Mouse (Mus musculus) layer of hippocampus, adult 8-10 months (tissue): Measurements from ENCODE around the gene Zfp1. TPM values are rescaled to one million over a fixed set of nuclear protein-coding genes. Genes with fewer than 3 reads are reported as not detected.

Source experiments
- DNase-seq, 2 experiments: peaks; one replicate each; pipeline ENCODE4 v3.0.0; 2022; ENCODE audit warnings: low spot score in 2 of 2
- total RNA-seq, 4 experiments: library from RNA; stranded (reverse); gene quantifications; 2 replicates each; pipeline ENCODE4 v1.2.4; 2022

The Zfp1 gene
- total RNA-seq, 4 experiments from 2014 or later = 21.7 to 23.9 (median 22.5) TPM

- DNase-seq = no peak
Observed at GRCm38 (mm10) chr8:111666751-111667150, 23.6 kb downstream of the Zfp1 start.

- no peak for DNase-seq
Observed at GRCm38 (mm10) chr8:111676237-111676636, 33.0 kb downstream of the Zfp1 start.

GRCm38 (mm10) chr8:111678111-111678510 lies 34.9 kb downstream of the Zfp1 start:
- DNase-seq = peak in 1 of 2 experiments; percentile 58

GRCm38 (mm10) chr8:111678848-111679247 lies 35.6 kb downstream of the Zfp1 start:
- peak; percentile 47 to 51 for DNase-seq

- no peak for DNase-seq
Observed at GRCm38 (mm10) chr8:111680423-111681028, 37.3 kb downstream of the Zfp1 start.

- no peak for DNase-seq
Observed at GRCm38 (mm10) chr8:111681153-111681552, 38.0 kb downstream of the Zfp1 start.

- DNase-seq = no peak
Observed at GRCm38 (mm10) chr8:111682521-111682920, 39.3 kb downstream of the Zfp1 start.

- no peak for DNase-seq
Observed at GRCm38 (mm10) chr8:111686881-111687280, 43.7 kb downstream of the Zfp1 start.

GRCm38 (mm10) chr8:111690960-111691445 lies 47.8 kb downstream of the Zfp1 start, which contains the start of gene Ctrb1:
Gene Ctrb1, minus strand, starts transcription at chr8:111691010.
- DNase-seq = no peak

GRCm38 (mm10) chr8:111693261-111693741 lies 50.1 kb downstream of the Zfp1 start:
- DNase-seq = no peak

- DNase-seq = no peak
Observed at GRCm38 (mm10) chr8:111695441-111695840, 52.2 kb downstream of the Zfp1 start.

- DNase-seq = no peak
Observed at GRCm38 (mm10) chr8:111697655-111698054, 54.5 kb downstream of the Zfp1 start.

GRCm38 (mm10) chr8:111699035-111699434 lies 55.8 kb downstream of the Zfp1 start:
- DNase-seq = no peak

GRCm38 (mm10) chr8:111700201-111700600 lies 57.0 kb downstream of the Zfp1 start:
- DNase-seq = no peak

GRCm38 (mm10) chr8:111700740-111701139 lies 57.5 kb downstream of the Zfp1 start:
- no peak for DNase-seq

- DNase-seq = no peak
Observed at GRCm38 (mm10) chr8:111701380-111701779, 58.2 kb downstream of the Zfp1 start.

GRCm38 (mm10) chr8:111704585-111704984 lies 61.4 kb downstream of the Zfp1 start:
- no peak for DNase-seq

GRCm38 (mm10) chr8:111705222-111705621 lies 62.0 kb downstream of the Zfp1 start:
- DNase-seq = no peak

- DNase-seq = no peak
Observed at GRCm38 (mm10) chr8:111705699-111706098, 62.5 kb downstream of the Zfp1 start.

- no peak for DNase-seq
Observed at GRCm38 (mm10) chr8:111708265-111708664, 65.1 kb downstream of the Zfp1 start.

GRCm38 (mm10) chr8:111709223-111709622 lies 66.0 kb downstream of the Zfp1 start:
- DNase-seq = no peak

- DNase-seq = no peak
Observed at GRCm38 (mm10) chr8:111710777-111711485, 67.7 kb downstream of the Zfp1 start.

GRCm38 (mm10) chr8:111712135-111712534 lies 68.9 kb downstream of the Zfp1 start:
- DNase-seq = peak; percentile 62 to 74
